Mouse (Mus musculus): Measurements from ENCODE around the gene Fxn. TPM values are rescaled to one million over a fixed set of nuclear protein-coding genes. Genes with fewer than 3 reads are reported as not detected.
A peak's percentile ranks its signal among the peaks of the same experiment; 100 is the strongest.

The Fxn gene
- polyA plus RNA-seq, 1 experiment from 2014 or later = 42.3 TPM

DNA sequence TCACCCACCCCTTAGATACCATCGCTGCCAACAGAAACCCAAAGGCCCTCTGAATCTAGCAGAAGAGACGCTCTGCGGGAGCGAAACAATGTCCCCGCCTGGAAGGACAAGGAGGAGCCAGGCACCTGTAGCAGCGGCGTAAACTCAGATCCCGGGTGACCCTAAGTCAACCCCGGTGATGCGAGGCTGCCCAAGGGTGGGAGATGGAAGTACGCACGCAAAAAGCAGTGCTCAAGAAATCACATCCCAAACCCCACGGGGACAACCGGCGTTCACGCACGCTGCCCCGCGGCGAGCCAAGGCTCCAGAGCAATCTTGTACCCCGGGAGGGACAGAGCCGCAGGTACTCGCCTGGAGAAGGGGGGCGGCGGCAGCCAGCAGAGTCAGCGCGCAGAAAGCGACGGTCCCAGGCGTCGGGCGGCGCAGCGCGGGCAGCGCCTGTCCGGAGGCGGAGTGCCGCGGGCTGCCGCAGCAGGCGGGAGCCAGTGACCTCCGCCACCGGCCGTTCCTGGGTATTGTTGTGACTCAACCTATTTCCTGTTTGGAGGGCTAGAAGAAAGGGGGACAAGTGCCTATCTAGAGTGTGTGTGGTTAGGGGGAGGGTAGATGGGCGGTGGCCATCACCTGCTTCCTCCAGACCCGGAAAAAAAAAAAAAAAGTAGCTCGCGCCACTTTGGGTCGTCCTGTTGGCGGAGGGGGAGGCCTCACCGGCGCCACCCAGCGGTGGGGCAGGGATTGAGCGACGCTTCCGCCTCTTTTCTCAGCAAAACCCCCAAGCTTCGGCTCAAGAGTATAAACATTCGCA is 55.7 kb downstream of the Fxn start, which contains the start of gene Tjp2:
Tjp2 (minus strand) TSS at position 531 of the 805 bp plus-strand sequence.
- ATAC-seq = peak; percentile 82
- WGBS = under 1% methylated on average over 59 of the region's 59 CpGs
- H3K27me3 ChIP-seq (replicated peaks) = peaks cover 5% of the 10 kb centered on the region
- H3K4me3 ChIP-seq (replicated peaks) = peak within 1 kb of the TSS; percentile 60
- no peaks in the 10 kb centered on the region for H3K4me1 ChIP-seq (replicated peaks)
- peak within 1 kb of the TSS; percentile 97 for H3K27ac ChIP-seq
- no peaks in the 10 kb centered on the region for H3K9me3 ChIP-seq
- H3K9ac ChIP-seq = peak within 1 kb of the TSS; percentile 77
- no peaks in the 10 kb centered on the region for H3K36me3 ChIP-seq
- peak within 1 kb of the TSS; percentile 84 for H3K4me2 ChIP-seq (replicated peaks)

DNA sequence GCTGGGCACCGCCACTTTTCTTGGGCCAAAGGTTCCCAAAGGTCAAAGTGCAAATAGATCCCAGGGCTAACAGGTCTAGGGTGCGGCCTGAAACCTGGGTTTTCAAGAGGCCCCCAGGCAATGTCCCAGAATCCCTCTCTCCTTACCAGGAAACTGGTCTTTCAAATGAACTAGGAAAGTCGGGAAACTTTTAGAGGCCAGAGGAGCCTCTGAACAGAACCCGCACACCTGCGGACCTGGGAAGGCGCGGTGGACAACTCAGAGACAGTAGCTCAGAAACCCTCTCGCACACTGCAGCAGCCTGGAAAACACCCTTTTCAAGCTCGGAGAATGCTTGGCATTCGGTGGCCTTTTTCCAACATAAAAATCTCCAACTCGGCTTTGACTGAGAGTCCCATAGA is 56.6 kb downstream of the Fxn start:
- H3K9me3 ChIP-seq = no peaks in the 10 kb centered on the region
- peaks cover 5% of the 10 kb centered on the region for H3K27me3 ChIP-seq (replicated peaks)
- no peaks in the 10 kb centered on the region for H3K36me3 ChIP-seq
- peak overlapping the region; percentile 77 for H3K9ac ChIP-seq
- WGBS = 19% methylated on average over 11 of the region's 11 CpGs
- peak; percentile 50 for ATAC-seq
- H3K4me2 ChIP-seq (replicated peaks) = peak overlapping the region; percentile 84
- H3K27ac ChIP-seq = peak overlapping the region; percentile 97
- H3K4me1 ChIP-seq (replicated peaks) = no peaks in the 10 kb centered on the region
- H3K4me3 ChIP-seq (replicated peaks) = peak overlapping the region; percentile 60

DNA sequence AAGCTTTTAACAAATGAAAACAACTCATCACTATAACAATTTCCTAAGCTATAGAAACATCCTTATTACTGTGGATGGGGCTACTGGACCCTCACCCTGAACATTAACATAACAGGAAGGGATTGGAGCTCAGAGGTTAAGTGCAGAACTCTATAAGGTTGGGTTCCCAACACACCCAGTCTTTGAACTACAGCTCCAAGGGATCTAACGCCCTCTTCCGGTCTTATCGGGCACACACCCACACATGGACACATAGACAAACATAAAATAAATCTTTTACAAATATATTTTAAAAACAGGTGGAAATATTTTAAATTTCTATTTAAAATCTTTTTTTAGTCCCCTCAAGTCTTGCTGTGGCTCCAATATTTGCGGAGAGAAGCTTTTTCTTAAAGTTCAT is 59.0 kb downstream of the Fxn start:
- WGBS = 66% methylated on average over 4 of the region's 4 CpGs
- 0 out of 2 replicates have a peak overlapping the region, but pooled peaks have one; percentile 17 for H3K4me2 ChIP-seq (replicated peaks)
- ATAC-seq = no peak
- H3K4me3 ChIP-seq (replicated peaks) = no peak overlapping the region
- H3K4me1 ChIP-seq (replicated peaks) = no peaks in the 10 kb centered on the region
- no peaks in the 10 kb centered on the region for H3K36me3 ChIP-seq
- H3K27me3 ChIP-seq (replicated peaks) = peaks cover 5% of the 10 kb centered on the region
- H3K27ac ChIP-seq = no peak overlapping the region
- no peaks in the 10 kb centered on the region for H3K9me3 ChIP-seq
- H3K9ac ChIP-seq = no peak overlapping the region

DNA sequence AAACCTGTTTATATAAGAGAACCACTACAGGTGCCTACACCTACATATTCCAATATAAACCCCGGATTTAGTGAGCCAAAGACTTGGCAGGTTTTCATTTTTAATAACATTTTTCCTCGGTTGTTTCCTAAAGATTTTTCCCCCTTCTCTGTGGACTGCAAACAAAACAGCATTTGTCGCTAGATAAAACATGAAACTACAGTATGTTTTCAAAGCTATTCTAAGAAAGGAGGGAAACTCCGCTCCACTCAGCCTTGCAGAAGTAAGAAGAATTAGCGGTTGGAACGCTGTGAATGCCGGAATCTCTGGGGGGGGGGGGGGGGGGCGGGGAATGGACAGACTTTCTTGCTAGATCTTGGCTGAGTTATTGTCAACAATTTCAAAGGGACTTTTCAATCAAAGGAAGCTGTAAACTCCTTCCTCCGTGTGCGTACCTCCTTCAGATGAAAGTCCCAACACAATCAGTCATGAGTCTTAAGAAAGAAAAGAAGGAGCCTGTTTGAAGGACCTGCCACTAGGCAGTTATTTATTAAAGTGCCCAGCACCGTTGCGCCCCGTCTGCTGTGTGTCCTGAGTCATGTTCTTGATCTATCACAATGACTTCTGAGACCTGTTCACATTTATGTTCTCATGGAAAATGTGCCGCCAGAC is 59.5 kb downstream of the Fxn start:
- 28% methylated on average over 14 of the region's 14 CpGs for WGBS
- Histone ChIP-seq H3K36me3 (no peaks in the 10 kb centered on the region), H3K4me1 (replicated peaks) (peaks cover 2% of the 10 kb centered on the region; the same call in 1 of the 2 replicates), H3K9me3 (no peaks in the 10 kb centered on the region), H3K4me3 (replicated peaks) (no peak overlapping the region), H3K27ac (no peak overlapping the region), H3K4me2 (replicated peaks) (0 out of 2 replicates have a peak overlapping the region, but pooled peaks have one; percentile 17), H3K9ac (no peak overlapping the region), H3K27me3 (replicated peaks) (peaks cover 5% of the 10 kb centered on the region)
- ATAC-seq = no peak

DNA sequence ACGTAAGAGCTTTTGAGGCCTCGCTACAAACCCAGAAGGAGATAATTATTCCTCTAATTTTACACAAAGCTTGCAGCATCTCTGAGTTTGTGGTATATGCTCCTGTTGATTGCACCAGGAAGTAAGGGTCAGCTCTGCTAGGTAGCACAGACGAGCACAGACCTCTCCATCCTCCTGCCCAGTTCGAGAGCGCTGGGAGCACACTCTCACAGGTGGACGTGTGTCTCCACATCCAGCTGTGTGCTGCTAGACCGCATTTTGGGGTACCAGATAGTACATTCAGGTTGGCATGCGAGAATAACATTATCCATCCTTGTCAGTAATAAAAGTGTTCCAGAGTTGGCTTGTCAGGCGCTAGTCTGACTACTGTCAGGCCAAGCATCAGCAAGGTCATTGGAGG is 61.4 kb downstream of the Fxn start:
- no peaks in the 10 kb centered on the region; the same call in none of the 2 replicates for H3K27me3 ChIP-seq (replicated peaks)
- H3K27ac ChIP-seq = no peak overlapping the region
- no peak overlapping the region for H3K4me2 ChIP-seq (replicated peaks)
- ATAC-seq = no peak
- peaks cover 5% of the 10 kb centered on the region; the same call in 1 of the 2 replicates for H3K4me1 ChIP-seq (replicated peaks)
- H3K9ac ChIP-seq = no peak overlapping the region
- 70% methylated on average over 9 of the region's 9 CpGs for WGBS
- no peak overlapping the region for H3K4me3 ChIP-seq (replicated peaks)
- H3K36me3 ChIP-seq = no peaks in the 10 kb centered on the region
- H3K9me3 ChIP-seq = no peaks in the 10 kb centered on the region

DNA sequence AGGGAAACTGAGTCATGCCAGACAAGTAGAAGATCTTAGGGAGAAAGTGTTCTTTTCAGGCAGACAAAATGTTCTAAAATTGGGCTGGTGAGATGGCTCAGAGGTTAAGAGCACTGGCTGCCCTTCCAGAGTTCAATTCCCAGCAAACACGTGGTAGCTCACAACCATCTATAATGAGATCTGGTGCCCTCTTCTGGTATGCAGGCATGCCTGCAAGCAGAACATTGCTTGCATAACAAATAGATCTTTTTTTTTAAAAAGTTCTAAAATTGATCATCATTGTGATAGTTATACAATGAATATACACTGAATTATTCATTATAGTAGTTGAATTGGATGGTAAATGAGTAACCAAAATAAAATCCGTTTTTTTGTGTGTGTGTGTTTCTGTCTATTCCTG is 62.1 kb downstream of the Fxn start:
- H3K4me2 ChIP-seq (replicated peaks) = no peak overlapping the region
- 44% methylated on average over 2 of the region's 2 CpGs for WGBS
- no peaks in the 10 kb centered on the region; the same call in 1 of the 2 replicates for H3K27me3 ChIP-seq (replicated peaks)
- peaks cover 9% of the 10 kb centered on the region; the same call in 1 of the 2 replicates for H3K4me1 ChIP-seq (replicated peaks)
- ATAC-seq = no peak
- no peak overlapping the region for H3K27ac ChIP-seq
- no peaks in the 10 kb centered on the region for H3K36me3 ChIP-seq
- H3K9me3 ChIP-seq = no peaks in the 10 kb centered on the region
- no peak overlapping the region for H3K4me3 ChIP-seq (replicated peaks)
- H3K9ac ChIP-seq = no peak overlapping the region

DNA sequence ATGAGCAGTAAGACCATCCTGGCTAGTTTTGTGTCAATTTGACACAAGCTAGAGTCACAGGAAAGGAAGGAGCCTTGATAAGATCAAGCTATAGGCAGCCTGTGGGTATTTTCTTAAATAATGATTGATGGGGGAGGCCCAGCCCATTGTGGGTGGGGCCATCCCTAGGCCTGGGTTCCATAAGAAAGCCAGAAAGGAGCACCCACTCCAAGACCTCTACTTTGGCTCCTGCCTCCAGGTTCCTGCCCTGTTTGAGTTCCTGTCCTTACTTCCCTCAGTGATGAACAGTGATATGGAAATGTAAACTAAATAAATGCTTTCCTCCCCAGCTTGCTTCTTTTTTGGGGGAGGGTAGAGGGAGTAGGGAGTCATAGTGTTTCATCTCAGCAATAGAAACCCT is 62.6 kb downstream of the Fxn start:
- no peak overlapping the region for H3K4me2 ChIP-seq (replicated peaks)
- no peak overlapping the region for H3K4me3 ChIP-seq (replicated peaks)
- no peaks in the 10 kb centered on the region for H3K36me3 ChIP-seq
- ATAC-seq = no peak
- no peaks in the 10 kb centered on the region for H3K27me3 ChIP-seq (replicated peaks)
- H3K4me1 ChIP-seq (replicated peaks) = peaks cover 11% of the 10 kb centered on the region; the same call in 1 of the 2 replicates
- H3K27ac ChIP-seq = no peak overlapping the region
- no peaks in the 10 kb centered on the region for H3K9me3 ChIP-seq
- no peak overlapping the region for H3K9ac ChIP-seq

DNA sequence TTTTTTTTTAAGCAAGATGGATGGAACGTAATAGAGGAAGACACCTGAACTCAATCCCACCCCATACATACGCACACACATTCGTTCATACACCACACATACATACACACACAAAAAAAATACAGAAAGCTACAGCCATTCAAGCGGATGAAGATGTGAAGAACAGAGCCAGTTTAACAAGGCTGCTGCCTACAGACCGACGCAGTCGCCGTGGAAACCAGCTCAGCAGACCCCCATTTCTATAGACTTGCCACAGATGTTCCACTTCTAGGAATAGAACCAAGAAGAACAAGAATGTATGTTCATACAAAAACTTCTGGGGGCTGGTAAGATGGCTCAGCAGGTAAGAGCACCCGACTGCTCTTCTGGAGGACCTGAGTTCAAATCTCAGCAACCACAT is 63.6 kb downstream of the Fxn start:
- Histone ChIP-seq H3K27ac (no peak overlapping the region), H3K9ac (no peak overlapping the region), H3K4me2 (replicated peaks) (no peak overlapping the region), H3K27me3 (replicated peaks) (no peaks in the 10 kb centered on the region), H3K4me1 (replicated peaks) (peaks cover 11% of the 10 kb centered on the region; the same call in 1 of the 2 replicates), H3K36me3 (no peaks in the 10 kb centered on the region), H3K4me3 (replicated peaks) (no peak overlapping the region), H3K9me3 (no peaks in the 10 kb centered on the region)
- ATAC-seq = no peak
- 88% methylated on average over 9 of the region's 9 CpGs for WGBS

DNA sequence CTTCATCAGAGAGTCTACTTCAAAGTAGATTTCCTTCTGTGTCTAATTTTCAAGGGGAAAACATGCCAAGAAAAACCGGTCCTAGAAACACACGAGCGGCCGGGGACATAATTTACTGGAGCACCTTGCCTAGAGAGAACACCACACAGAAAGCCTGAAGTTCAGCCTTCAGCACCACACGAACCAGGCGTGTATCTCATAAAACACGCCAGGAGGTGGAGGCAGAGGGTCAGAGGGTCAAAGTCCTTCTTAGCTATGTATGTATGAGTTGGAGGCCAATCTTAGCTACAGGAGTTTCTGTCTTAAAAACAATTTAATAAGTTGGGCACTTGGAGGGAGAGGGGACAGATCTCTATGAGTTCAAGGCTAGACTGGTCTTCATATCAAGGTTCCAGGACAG is 65.5 kb downstream of the Fxn start:
- 0 out of 2 replicates have a peak overlapping the region, but pooled peaks have one; percentile 14 for H3K4me2 ChIP-seq (replicated peaks)
- no peaks in the 10 kb centered on the region for H3K9me3 ChIP-seq
- no peak overlapping the region for H3K4me3 ChIP-seq (replicated peaks)
- H3K36me3 ChIP-seq = no peaks in the 10 kb centered on the region
- no peak overlapping the region for H3K27ac ChIP-seq
- H3K27me3 ChIP-seq (replicated peaks) = no peaks in the 10 kb centered on the region
- H3K4me1 ChIP-seq (replicated peaks) = peaks cover 11% of the 10 kb centered on the region
- WGBS = 73% methylated on average over 7 of the region's 7 CpGs
- ATAC-seq = peak; percentile 84
- no peak overlapping the region for H3K9ac ChIP-seq

DNA sequence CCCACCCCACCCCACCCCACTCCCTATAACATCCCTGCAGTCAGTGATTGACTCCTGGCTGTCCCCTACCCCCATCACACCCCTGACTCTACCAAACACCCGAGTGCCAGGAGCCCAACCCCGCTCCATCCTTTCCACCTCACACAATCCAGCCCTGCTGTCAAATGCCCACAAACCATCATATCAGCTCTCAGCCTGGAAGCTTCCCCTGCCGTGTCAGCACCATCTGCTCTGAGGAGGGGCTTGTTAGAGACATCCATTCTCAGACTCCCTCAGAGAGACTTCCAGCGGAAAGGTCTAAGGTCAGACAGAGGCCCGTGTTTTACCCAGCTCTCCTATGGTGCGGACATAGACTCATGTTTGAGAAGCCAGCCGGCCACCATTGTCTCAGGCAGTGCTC is 67.1 kb downstream of the Fxn start:
- H3K27ac ChIP-seq = no peak overlapping the region
- H3K36me3 ChIP-seq = no peaks in the 10 kb centered on the region
- no peak for ATAC-seq
- H3K9me3 ChIP-seq = no peaks in the 10 kb centered on the region
- H3K9ac ChIP-seq = no peak overlapping the region
- no peaks in the 10 kb centered on the region for H3K27me3 ChIP-seq (replicated peaks)
- 33% methylated on average over 7 of the region's 7 CpGs for WGBS
- no peak overlapping the region for H3K4me2 ChIP-seq (replicated peaks)
- peaks cover 11% of the 10 kb centered on the region for H3K4me1 ChIP-seq (replicated peaks)
- no peak overlapping the region for H3K4me3 ChIP-seq (replicated peaks)

DNA sequence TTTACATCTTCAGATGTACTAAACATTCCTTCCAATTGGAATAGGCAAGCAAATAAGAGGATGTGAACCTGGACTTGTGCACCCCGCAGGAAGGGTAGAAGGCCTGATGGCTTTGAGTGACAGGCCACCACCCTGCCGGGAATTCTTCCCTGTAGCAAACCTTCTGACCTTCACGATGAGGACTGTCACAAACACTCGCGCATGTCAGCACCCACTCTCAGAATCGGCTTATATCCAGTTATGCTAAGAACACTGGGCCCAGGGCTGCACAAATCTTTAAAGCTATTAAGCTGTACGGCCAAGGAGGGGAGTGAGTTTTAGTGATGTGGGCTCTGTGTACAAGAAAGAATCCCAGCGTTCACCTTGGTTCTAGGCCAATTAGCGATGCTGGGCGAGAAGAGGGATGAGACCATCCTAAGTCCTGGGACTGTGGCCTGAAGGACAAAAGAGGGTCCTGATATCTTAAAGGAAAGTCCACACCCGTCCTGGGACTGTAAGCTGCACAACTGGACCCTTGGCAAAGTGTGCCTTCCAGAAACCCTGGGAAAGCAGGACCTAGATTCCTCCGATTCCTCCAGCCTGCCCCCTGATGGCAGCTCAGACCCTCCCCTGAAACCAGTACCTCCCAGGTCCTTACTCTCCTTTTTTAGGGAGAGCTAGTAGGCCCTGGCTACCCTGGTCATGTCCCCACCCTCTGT is 67.7 kb downstream of the Fxn start:
- Histone ChIP-seq H3K27me3 (replicated peaks) (no peaks in the 10 kb centered on the region), H3K4me2 (replicated peaks) (no peak overlapping the region), H3K9me3 (no peaks in the 10 kb centered on the region), H3K4me3 (replicated peaks) (no peak overlapping the region), H3K4me1 (replicated peaks) (peaks cover 11% of the 10 kb centered on the region), H3K9ac (no peak overlapping the region), H3K27ac (no peak overlapping the region), H3K36me3 (no peaks in the 10 kb centered on the region)
- WGBS = 84% methylated on average over 12 of the region's 12 CpGs
- no peak for ATAC-seq

All from intestine, embryonic 15.5 days (tissue).